Mouse (Mus musculus) heart, adult 8-10 months (tissue): ENCODE results near the gene Fam122a. TPM values are rescaled to one million over a fixed set of nuclear protein-coding genes. Genes with fewer than 3 reads are reported as not detected.

ENCODE experiments used
- DNase-seq: peaks from one replicate; pipeline ENCODE4 v3.0.0; 2022; ENCODE audit warnings: low spot score
- total RNA-seq, 4 experiments: library from RNA; stranded (reverse); gene quantifications; 2 replicates each; pipeline ENCODE4 v1.2.4; 2022

The Fam122a gene
- total RNA-seq, 4 experiments from 2014 or later, result 23.5 to 26.9 (median 26.6) TPM

DNA sequence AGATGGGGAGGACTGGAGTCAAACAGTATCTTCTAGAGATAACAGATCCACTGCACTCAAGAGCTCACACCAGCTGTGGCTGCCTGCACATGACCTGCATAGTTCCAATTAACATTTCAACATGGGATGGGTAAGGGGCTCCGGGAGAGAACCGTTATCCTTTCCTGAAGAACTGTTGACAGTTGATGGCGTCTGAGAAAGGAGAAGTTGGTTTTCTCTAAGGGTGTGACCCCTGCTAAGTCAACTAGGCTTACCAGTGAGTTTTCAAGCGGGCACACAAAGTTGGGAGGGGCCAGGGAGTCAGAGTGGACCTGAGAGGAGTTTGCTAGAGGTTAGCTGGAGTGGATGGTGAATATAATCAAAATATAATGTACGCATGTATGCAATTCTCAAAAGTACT, 13.1 kb upstream of the Fam122a start:
- no peak for DNase-seq

DNA sequence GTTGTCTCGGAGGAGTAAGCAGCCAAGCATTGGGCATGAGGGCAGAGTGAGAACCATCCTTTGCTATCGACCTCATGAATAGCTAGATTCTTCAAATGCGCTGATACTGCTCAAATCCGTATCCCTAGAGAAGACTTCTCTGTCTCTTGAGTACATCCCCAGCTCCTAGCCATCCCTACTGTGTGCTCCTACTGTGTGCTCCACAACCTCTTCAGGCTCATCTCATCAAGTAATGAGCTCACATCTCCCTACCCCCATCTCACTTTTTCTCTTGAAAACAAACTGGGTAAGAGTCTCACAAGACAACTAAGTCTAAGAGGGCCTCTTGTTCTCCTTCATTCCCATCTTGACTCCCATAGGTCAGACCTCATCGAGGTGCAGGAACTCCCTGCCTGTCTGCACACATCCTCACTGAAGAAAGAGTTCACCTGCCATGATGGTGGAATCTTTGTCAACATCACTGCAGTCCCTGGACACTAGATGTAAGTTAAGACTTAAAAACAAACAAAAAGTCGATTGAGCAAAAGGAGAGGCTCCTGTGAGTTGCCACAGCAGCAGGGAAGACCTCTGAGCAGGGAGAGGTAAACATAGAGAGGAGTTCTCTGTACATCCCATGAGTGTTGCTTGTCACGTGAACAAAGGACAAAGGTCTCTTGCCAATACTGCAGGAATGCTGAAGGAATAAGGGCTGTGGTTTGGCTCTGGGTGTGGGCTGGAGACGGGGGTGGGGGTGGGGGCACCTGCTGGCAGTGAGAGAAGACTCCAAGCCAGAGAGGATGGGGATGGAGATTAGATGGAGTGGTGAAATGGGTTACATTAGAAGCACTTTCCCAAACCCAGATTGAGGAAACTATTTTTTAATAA, 9.5 kb upstream of the Fam122a start:
- no peak for DNase-seq

DNA sequence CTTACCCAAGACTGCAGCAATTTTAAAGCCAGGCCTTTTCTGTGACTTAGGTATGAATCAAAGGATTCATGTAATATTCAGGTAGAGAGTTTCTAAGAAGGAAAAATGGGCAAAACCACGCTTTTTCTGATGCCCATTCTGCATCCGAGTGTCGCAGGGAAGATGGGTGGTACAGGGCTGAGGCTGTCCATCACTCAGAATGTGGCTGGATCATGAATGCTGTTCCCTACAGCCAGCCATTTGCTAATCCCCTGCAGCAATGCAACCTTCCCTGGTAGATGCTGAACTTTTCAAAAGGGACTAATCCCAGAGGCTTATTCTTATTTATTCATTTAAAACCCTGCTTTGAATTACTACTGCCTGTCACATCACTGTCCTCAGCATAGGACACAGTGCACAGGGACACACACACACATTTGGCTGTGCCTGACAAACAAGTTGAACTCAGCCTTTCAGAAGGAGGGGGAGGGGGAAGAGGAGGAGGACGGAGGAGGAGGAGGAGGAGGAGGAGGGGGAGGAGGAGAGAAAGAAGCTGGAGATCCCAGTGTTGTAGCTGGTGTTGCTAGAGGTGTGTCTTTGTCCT, 7.5 kb upstream of the Fam122a start:
- no peak for DNase-seq

DNA sequence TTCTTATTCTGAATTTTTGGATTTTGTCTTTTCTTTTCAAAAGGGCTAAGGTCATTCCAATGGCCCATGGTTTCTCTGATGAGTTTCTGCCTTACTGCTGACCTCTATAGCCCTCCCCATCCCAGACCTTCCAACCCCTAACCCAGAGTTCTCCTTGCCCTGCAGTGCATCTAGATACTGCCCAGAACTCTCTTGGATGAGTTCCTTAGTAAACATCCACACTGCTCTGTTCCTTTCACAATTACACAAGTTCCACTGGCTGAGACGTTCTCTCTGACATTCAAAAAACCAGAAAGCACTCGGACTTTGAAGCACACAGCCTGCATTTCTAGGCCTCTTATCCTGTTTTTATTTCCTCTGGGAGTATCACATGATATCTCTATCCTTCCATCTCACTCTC, 3.8 kb upstream of the Fam122a start:
- no peak for DNase-seq

DNA sequence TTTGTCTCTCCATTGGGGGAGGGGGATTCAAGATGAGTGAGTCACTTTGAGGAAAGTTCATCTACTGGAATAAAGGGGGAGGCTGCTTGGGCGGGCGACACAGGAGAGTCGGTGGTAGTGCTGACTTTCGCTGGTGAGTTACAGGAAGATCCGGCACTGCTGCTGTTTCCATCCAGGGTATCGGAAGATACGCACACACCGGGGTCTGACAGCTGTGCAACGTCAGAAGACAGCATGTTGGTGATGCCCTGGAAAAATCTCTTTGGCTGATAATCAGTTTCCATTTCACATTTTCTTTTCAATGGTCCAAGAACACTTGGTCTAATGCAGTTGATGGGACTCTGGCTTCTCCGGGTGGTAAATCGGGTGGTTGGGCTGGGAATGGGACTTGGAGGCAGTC, 695 bp downstream of the Fam122a start:
- no peak for DNase-seq

DNA sequence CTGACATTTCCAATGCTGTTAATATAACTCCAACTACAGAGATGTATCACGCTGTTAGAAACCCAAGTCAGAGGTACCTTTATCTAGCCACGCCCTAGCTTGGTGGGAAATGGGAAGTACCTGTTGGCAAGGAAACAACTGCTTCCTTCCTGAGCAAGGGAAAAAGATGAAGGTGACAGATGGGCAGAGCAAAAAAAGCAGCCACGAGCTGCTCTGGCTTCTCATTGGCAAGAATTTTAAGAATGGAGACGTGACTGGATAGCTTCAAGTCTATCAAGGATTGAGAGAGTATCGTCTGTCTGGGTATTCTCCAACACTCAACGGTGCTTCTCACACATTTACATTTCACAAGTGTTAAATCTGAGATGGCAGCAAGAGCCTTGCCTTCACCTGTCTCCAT, 1.9 kb downstream of the Fam122a start:
- DNase-seq, result no peak

DNA sequence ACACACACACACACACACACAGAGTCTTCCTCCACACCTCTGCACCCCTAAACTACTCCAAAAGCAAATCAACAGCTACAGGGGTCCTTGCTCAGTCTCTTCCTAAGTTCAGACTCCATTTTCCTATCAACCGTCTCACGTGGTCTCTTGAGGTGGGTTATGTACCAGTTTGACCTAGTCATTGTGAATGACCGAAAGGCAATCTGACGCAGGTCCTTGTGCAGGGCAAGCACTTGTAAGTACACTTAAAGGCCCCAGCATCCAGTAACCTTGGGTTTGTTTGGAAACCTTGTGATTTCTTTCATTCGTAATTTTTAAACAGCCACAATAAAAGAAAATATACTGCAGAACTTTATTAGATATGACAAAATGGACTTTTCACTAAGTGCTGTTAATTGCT, 4.6 kb downstream of the Fam122a start:
- no peak for DNase-seq

DNA sequence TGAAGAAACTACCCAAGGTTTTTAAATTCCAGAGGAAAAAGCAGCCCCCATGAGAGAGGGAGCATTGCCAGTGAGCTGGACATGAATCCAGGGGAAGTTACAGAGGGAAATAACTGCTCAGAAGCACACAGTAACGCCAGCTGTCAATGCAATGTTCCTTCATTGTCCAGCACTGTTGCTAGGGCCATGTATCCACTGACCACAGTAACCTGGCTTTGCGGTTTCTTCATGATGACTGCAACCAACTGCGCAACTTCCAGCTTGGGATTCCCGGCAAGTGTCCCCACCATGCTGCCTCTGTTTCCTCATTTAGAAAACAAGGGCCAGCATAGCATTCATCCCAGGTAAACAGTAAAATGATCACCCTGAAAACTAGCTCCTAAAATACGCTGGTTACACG, 5.6 kb downstream of the Fam122a start:
- no peak for DNase-seq

DNA sequence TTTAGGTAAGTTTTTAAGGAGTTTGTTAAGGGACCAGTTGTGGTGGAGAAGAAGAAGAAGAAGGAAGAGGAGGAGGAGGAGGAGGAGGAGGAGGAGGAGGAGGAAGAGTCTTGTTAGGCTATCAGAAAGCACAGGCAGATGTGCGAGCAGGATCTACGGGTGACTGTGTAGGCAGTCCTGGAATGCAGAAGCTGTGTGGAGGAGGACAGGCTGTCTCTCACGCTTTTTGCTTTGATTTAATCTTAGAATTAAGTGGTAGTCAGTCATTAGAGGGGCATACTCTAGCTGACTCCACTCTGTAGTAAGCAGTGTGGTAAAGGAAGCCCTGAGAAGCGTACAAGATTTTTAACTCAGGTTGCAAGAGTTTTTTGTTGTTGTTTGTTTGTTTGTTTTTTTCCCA, 7.9 kb downstream of the Fam122a start:
- no peak for DNase-seq

DNA sequence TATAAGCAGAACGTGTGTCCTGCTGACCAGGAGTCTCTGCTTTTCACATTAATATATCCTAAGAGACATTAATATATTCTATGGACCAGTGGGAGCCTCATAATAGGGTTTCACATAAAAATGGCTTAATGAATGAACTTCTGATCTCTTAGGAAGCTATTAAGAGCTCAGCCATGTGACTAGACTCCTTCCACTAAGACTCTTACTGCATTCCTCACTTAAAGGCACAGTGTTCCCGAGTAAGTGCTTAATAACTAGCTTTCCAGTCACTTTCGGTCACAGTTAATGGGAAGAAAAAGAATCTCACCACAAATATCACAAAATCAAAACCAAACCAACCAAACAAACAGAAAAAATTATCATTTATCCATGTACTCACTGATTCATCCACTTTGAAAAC, 8.5 kb downstream of the Fam122a start:
- no peak for DNase-seq

DNA sequence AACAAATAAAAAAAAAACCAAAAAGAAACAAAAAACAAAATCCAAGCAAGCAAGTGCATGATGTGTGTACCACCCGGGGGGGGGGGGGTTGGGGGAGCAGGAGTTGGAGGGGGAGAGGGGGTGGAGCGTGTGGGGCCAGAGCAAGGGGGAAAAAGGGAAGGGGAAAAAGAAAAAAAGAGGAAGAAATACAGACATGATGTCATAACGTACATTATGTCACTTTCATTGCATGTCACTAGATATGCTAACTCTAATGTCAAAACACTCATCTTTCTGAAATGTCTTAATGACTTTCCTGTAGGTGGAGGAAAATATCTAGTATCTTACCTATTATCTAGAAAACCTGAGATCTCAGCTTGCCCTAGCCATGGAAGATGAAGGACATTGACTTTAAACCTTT, 14.1 kb downstream of the Fam122a start:
- DNase-seq, result no peak

DNA sequence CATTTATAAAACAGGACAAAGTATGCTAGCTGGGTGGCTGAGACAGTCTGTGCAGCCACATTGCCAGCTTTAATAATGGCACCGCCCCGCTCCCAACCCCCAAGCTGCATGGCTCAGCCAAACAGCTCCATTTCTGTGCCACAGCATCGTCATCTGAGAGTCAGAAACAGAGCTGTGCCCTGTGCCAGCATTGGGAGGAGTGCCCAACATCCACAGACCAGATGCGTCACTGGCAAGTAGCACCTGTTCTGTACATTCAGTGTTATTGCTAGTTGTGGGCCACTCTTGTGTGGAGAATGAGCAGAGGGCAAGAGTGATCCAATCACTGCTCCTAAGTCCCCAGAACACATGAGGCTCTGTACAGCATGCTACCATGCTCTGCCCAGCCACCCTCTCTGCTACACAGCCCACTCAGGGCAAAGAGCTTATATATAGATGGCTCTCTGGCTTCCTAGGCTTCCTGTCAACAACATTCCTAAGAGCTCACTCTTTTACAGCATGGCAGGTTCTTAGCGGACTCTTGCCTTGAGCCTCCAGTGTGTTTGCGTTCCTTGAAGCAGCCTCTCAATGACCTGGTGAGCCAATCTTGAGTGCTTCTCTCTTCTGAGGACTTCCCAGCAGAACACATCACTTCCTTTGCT, 20.4 kb downstream of the Fam122a start:
- peak; percentile 24 for DNase-seq

DNA sequence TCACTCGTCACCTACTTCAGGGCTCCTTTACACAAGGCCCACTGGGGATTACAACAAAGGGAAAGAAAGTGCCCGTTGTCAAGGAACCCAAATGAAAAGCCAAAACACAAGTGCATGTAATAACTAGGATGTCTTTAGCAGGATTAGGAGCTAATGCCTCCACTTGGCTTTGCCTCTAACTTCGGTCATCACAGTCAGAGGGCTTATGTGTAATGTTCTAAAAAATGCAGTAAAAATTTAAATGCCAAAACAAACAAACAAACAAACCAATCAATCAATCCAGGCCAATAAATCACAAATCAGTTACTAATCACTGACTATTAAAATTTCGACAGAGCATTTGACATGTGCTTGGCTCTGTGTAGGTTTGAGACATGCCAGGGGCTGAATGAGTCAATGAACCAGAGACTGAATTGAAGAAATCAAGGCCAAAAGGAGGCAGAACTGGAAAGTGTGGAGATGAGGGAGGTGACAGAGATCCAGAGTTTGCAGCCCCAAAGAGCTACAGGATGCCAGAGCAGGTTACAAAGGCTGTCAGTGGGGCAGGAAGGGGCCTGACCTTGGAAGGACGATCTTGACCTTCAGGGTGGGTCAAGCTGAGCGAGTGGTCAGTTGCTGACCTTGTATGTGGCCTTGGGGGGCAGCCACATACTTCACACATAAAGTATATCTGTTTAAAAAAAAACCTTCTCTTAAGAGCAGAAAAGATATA, 21.8 kb downstream of the Fam122a start:
- no peak for DNase-seq

DNA sequence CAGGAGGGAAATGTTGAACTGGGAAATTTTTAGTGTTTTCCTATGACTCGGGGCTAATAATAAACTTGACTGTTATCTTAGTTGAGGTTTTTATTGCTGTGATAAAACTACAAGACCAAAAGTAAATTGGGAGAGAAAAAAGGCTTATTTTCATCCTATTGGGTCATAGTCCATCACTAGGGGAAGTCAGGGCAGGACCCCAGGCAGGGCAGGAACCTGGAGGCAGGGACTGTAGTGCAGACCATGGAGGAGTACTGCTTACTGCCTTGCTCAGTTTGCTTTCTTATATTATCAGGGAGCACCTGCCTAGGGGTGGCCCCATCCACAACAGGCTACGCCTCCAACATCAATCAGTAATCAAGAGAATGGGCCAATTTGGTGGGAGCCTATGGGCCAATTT, 22.7 kb downstream of the Fam122a start:
- no peak for DNase-seq

DNA sequence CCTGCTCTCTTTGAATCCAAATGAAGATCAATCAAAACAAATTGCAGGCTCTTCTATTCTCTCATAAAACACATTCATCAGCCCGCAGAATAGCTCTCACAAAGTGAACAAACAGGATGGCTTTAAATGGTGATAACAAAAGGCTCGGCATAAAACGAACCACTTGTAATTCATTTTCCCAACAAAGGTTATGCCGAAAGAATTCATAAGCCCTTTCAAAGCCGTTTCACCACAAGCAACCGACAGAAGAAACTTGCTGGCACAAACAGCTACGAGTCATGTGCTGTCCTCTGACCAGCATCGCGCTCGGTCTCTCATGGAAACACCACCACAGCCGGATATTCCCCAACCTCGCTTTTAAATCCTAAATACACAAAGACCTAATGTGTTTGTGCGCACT, 23.8 kb downstream of the Fam122a start:
- DNase-seq, result no peak

DNA sequence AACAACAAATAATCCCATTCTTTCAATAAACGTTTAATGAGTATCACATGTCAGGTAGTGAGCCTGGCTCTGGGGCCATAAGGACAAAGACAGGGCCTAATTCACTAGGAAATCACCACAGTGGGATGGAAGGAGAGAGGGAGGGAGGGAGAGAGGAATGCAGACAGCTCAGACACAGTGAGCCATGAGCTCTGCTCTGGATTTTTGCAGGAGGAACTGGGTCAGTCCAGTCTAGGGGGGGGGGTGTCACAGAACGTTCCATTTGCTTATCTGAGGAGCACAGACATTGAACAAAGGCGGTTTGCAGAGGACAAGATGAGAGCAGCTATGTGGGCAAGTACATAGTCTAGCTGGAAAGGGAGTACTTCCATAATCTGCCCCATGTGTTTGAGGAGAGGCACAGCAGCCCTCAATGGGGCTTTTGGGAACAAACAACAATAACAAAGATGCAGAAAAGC, 24.7 kb downstream of the Fam122a start:
- no peak for DNase-seq

DNA sequence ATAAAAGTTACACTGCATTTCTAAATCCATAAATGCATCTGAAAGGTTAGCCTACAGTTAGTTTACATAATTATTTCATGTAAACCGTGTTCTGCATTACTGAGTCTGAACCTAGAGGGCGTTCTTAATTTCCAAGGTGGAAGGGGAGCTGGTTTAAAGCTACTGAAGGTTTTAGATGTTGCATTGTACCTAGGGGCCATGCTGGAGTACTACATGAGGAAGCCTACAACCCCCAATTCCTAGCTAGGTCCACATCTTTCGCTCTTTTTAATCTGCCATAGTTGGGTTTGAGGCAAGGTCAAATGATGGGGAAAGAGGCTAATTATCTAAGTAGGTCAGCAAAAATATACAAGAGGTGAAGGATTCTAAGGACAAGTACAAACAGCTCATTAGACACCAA, 25.5 kb downstream of the Fam122a start:
- no peak for DNase-seq

DNA sequence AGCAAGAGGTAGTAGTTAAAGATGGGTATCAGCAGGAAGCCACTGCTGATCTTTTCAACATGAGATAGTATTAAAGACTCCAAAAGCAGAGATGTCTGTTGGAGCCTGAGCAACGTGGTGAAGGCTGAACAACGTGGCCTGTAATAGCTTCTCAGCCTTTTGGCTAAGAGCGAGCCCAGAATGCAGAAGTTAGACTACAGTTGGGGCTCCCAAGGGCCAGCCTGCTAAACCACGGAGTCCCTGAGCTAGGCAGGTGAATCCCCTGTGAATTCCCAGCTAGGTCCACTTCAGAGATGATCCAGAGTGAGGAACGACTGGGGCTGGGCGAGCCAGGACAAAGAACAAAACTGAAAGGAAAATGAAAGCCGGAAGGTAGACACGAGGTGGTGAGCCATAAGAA, 26.4 kb downstream of the Fam122a start:
- no peak for DNase-seq

DNA sequence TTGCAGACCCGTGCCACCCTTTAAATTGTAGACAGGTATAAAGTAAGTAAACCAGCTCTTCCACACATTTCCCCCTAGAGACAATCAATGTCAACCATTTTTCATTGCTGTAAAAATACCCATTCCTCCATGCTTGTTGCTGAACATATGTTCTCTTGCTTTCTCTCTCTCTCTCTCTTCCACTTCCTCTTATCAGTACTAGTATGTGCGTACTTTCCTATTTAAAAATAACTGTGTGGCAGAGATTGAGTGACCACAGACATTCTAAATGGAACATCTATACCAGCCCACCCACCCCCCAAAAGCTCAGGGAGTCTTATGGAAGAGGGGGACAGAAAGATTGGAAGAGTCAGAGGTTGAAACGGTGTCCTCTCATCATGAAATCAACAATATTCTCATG, 32.8 kb downstream of the Fam122a start:
- DNase-seq, result no peak

DNA sequence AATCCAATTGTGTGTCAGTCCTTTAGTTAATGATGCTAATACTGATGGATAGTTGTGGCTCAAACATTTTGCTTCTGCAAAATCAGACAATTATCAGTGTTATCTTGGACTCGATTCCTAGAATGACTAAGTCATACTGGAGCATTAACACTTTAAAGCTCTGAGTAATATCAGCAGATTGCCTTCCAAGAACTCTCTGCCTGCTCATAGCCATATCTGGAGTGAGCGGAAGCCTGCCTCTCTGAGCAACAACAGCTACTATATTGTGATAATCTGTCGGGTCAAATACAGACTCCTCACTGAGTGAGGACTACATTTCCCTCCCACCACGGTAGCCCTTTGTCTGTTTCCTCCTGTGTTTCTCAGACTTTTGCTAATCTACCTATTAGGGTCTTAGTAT, 37.4 kb downstream of the Fam122a start:
- DNase-seq, result no peak

DNA sequence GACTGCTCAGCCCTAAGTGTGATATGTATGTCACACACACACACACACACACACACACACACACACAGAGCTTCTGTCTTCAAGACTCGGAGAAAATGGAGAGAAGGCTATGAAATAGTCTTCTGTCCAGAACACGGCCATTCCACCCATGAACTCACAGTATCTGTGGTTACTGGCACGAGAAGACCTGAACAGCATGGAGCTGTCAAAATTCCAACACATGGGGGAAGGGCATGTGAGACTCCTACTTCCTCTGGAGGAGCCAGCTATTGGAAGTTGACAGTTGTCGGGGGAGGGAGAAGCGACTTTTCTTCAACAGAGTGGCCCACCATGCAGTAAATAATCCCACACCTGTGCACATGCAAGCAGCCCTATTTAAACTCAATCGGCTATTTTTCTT, 42.9 kb downstream of the Fam122a start:
- no peak for DNase-seq

DNA sequence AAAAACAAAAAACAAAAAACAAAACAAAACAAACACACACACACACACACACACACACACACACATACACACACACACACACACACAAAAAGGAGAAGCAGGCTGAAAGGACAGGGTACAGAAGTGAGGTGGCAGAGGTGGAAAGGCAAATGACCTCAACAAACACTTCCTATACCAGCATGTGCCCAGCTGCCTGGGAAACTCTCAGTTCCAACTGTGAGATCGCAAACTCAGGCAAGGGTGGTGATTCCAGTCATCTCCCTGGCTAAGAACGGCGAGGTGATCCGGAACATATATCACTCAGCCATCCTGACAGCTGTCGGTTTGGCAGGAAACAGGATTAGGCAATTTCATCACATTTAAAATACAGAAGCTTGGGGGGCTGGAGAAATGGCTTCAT, 44.7 kb downstream of the Fam122a start:
- no peak for DNase-seq
